Mouse (Mus musculus): Measurements from ENCODE around the gene Phc2. TPM values are rescaled to one million over a fixed set of nuclear protein-coding genes. Genes with fewer than 3 reads are reported as not detected.

Gene Phc2
- polyA plus RNA-seq, 1 experiment from 2014 or later = 89.2 TPM

DNA sequence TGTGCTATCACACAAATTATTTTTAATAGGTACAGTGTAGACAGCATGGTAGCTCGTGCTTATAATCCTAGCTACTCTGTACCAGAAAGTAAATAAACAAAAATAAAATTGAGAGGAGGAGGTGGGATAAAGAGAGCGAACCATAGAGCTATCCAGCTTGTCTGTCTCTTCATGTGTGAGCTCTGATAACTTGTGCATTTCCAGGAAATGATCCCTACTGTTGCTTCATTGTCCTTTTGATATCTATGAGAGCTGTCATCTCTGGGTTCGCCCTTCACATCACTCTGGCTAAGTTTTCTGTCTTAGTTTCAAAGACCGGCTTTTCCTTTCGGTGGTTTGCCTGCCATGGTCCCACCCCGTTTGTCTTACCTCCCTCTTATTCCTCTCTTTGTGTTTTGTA is 14.7 kb downstream of the Phc2 start:
- no peak for TF ChIP-seq CTCF (IDR thresholded peaks at IDR 0.05)
- in situ Hi-C loops (cut with MboI; ENCODE audit: low pct_unique_long_range_greater_than_20kb) = no loop called here

DNA sequence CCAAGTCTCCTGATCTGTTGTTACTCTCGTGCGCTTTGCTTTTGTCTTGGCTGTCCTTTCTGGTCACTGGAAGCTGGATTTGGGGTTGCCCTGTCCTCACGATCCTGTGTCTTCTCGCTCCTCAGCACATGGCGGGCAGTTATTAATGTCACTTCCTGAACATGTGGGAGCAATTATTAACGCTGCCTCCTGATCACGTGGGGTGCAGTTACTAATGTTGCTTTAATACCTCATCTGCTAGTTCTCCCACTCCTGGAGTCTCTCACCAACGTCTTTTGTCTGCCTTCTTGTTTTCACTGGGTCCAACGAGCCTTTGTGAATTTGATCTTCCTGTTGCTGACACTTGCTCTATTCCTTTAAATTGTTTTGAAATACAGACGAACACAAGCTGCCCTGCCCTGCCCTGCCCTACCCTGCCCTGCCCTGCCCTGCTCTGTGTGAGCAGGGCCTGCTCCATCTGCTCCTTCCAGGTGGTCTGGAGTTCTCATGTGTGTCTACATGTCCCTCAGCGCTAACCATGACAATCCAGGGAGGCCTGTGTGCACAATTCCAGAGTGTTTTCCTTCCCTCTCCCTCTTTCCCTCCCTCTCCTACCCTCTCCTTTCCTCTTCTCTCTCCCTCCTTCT is 16.2 kb downstream of the Phc2 start:
- in situ Hi-C loops (cut with MboI; ENCODE audit: low pct_unique_long_range_greater_than_20kb) = no loop called here
- no peak for TF ChIP-seq CTCF (IDR thresholded peaks at IDR 0.05)
- POLR2A ChIA-PET = no interaction called here
- CTCF ChIA-PET = no interaction called here
- DNase-seq (ENCODE audit: low read depth, low spot score) (no peak), ATAC-seq (no peak)
- no peaks in the 10 kb centered on the region for H3K27me3 ChIP-seq

More for the DNA sequence above, 14.7 kb downstream of the Phc2 start:
- ATAC-seq = no peak
- H3K27me3 ChIP-seq = no peaks in the 10 kb centered on the region
- ChIA-PET POLR2A (no interaction called here), CTCF (no interaction called here)
- DNase-seq (ENCODE audit: low read depth, low spot score) = no peak

DNA sequence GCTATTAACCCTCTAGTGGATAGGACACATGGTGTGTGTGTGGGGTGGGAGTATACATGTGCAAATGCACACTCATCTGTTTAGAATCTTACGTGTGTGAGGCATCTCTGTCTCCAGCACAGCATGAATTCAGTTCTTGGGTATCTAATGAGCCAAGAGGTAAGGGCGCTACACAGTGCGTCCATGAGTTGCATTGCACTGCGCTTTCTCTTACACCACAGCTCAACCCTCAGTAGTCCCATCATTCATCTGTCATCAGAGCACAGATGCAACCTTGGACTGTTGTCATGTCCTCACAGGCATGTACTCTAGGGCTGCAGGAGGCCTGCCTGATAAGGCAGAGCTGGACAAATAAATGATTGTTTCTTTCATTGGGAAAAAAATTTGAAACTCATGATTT is 18.0 kb downstream of the Phc2 start:
- TF ChIP-seq CTCF (IDR thresholded peaks at IDR 0.05) = no peak
- in situ Hi-C loops (cut with MboI; ENCODE audit: low pct_unique_long_range_greater_than_20kb) = no loop called here
- ChIA-PET POLR2A (no interaction called here), CTCF (no interaction called here)
- ATAC-seq (no peak), DNase-seq (ENCODE audit: low read depth, low spot score) (no peak)
- peaks cover 6% of the 10 kb centered on the region for H3K27me3 ChIP-seq

DNA sequence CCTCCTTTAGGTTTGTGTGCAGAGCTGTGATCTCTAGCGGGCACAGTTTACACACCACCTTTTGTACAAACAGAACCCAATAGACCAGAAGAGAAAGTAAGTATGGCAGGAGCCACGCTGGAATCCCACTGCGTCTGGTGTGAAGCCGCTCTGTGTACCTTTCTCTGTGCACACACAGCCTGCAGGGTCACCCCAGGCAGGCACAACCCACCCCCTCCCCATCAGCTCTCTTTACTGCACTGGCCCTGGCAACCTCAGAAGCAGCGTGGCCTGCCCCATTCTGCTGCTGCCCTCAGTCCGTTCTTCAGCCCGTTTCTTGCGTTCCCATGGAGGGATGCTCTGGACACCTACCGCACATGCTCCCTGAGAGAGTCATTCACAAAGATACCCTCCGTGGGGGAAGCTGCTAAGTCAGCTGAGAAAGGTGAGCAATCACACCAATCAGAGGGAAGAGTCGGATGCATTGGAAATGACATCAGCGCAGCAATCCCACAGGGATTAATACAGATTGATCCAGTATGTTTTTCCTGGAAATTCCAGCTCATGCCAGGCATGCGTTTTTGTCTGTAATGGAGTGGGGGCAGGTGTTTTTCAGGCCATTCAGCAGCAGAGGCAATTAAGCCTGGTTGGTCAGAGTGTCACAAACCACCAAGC is 24.2 kb downstream of the Phc2 start:
- POLR2A ChIA-PET = no interaction called here
- CTCF ChIA-PET = no interaction called here
- in situ Hi-C loops (cut with MboI; ENCODE audit: low pct_unique_long_range_greater_than_20kb) = no loop called here
- TF ChIP-seq CTCF (IDR thresholded peaks at IDR 0.05) = no peak
- DNase-seq (ENCODE audit: low read depth, low spot score) (no peak), ATAC-seq (no peak)
- peaks cover 6% of the 10 kb centered on the region for H3K27me3 ChIP-seq

DNA sequence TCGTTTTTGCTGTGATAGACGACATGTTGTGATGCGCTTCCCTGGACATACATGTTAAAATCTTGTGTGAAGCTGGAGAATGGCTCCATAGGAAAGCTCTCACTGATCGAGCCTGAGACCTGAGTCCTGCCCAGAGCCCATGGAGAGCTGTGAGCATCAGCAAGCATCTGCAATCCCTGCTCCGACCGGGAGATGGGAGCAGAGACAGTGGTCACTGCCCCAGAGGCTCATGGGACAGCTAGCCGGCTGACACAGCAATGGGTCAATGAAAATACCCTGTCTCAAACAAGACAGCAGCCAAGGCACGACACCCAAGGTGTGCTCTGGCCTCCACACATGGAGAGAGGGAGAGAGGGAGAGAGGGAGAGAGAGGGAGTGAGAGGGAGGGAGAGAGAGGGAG is 26.6 kb downstream of the Phc2 start:
- H3K27me3 ChIP-seq = peaks cover 3% of the 10 kb centered on the region
- no peak for ATAC-seq
- DNase-seq (ENCODE audit: low read depth, low spot score) = no peak
- POLR2A ChIA-PET = no interaction called here
- CTCF ChIA-PET = no interaction called here
- no peak for TF ChIP-seq CTCF (IDR thresholded peaks at IDR 0.05)
- in situ Hi-C loops (cut with MboI; ENCODE audit: low pct_unique_long_range_greater_than_20kb) = no loop called here

DNA sequence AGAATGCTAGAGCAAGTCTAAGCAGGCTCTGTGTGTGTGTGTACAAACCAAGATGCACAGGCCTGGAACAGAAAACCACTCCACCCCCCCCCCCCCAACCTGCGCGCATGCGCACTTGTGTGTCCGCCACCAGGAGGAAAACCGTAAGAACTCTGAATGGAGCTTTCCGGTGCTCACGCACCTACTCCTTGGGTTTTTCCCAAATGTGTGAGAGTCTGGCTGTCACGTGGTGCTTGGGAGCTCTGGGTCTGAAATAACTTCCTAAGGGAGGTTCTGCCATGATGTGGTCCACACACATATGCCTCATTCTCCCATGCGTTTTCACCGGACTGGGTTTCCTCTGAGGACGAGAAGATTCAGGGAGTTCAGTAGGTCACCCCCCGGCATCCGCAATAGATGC is 27.8 kb downstream of the Phc2 start:
- TF ChIP-seq CTCF (IDR thresholded peaks at IDR 0.05) = no peak
- in situ Hi-C loops (cut with MboI; ENCODE audit: low pct_unique_long_range_greater_than_20kb) = no loop called here
- ChIA-PET POLR2A (no interaction called here), CTCF (no interaction called here)
- DNase-seq (ENCODE audit: low read depth, low spot score) (no peak), ATAC-seq (no peak)
- H3K27me3 ChIP-seq = no peaks in the 10 kb centered on the region

DNA sequence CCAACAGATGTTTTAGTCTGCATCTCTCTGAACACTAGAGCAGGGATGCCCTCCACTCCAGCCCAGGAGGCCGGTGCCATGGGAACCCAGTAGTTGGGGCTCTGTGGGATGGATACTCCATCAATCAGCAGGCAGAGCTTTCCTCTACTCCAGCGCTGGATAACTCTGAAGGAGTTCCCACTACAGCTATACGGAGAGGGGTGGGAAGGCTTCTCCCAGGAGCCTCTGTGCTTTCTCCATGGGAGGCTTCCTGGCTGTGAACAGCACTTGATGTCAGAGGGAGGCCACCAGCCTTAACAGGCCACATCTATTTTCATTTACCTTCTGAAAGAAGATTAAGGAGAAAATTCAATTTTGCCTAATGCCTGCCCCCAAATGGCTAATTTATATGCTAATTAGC is 29.2 kb downstream of the Phc2 start:
- no peak for TF ChIP-seq CTCF (IDR thresholded peaks at IDR 0.05)
- POLR2A ChIA-PET = no interaction called here
- no peak for DNase-seq (ENCODE audit: low read depth, low spot score)
- ATAC-seq = no peak
- in situ Hi-C loops (cut with MboI; ENCODE audit: low pct_unique_long_range_greater_than_20kb) = no loop called here
- H3K27me3 ChIP-seq = no peaks in the 10 kb centered on the region
- CTCF ChIA-PET = no interaction called here

DNA sequence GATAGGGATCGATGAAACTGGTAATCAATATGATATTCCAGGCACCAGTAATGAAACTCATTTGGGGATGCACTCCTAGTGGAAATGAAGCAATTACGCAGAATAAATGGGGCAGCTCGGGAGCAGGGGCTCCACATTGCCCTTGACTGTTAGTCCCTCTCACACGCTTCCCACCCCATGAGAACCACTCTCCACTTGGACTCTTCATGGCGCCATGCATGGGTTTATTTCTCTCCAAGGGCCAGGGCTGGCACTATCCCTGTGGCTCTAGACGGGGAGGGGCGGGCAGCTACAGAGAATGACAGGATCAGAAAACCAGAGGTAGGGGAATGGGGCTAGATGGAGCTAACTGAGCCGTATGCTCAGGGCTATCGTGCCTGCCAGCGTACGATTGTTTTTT is 29.6 kb downstream of the Phc2 start:
- ATAC-seq (no peak), DNase-seq (ENCODE audit: low read depth, low spot score) (no peak)
- CTCF ChIA-PET = no interaction called here
- no peaks in the 10 kb centered on the region for H3K27me3 ChIP-seq
- in situ Hi-C loops (cut with MboI; ENCODE audit: low pct_unique_long_range_greater_than_20kb) = no loop called here
- POLR2A ChIA-PET = no interaction called here
- no peak for TF ChIP-seq CTCF (IDR thresholded peaks at IDR 0.05)

DNA sequence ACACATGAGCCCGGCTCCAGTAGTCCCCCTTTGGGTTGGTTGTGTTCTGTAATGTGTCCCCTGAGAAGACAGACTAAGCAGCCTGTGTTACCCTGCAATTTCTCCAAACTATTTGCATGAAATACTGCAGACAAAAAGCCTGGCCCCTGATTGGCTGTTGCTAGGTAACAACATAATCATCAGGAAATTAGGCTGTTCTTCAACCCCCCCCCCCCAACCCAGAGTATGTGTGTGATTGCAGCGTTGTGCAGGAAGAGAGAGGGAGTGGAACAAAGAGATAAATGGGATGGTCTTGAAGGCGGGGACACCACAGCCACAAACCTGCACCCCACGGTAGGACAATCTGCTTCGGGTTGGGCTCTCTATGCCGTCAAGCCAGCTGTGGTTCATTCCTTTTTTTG is 34.0 kb downstream of the Phc2 start:
- ChIA-PET POLR2A (no interaction called here), CTCF (no interaction called here)
- no peak for TF ChIP-seq CTCF (IDR thresholded peaks at IDR 0.05)
- no peaks in the 10 kb centered on the region for H3K27me3 ChIP-seq
- ATAC-seq (no peak), DNase-seq (ENCODE audit: low read depth, low spot score) (no peak)
- in situ Hi-C loops (cut with MboI; ENCODE audit: low pct_unique_long_range_greater_than_20kb) = no loop called here

DNA sequence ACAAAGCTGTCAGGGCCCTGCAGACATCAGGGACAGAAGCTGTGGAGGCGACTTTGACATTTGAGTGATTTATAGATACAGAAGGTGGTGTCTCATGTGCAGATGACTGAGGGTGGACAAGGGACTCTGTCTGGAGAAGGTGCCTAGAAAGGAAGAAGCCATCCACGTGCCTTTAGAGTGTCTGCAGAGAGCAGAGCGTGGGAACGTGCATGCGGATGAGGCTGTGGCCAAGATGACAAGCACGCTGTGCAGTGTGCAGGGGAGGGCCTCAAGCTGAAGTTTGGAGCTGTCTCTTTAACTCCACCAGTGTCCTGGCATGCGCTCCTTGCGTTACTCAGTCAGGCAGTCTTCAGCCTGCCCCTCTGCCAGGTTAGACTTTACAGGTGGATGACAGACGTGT is 34.5 kb downstream of the Phc2 start:
- TF ChIP-seq CTCF (IDR thresholded peaks at IDR 0.05) = no peak
- CTCF ChIA-PET = no interaction called here

DNA sequence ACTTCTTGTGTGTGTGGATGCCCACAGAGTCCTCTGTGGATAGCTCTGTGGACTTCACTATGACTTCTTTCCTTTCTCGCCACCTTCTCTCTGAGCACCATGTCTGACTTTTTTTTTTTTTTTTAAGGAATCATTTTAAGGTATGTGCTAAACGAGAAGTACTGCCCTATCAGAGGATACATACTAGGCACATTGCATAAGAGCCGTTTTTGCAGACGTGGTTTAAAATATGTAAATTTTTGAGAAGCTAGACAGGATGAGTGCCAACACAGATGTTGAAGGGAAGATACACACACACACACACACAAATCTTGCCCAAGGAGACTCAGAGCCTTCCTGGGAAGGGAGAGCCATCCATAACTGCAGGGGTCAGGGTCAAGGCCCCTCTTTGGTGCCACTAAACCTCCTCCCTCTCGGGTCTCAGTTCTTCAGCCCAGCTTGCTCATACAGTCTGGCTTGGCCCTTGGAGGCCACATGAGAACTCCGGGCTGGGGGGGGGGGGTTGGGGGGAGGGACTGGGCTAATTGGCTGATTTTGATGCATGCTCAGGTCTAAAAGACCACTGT is 35.3 kb downstream of the Phc2 start:
- in situ Hi-C loops (cut with MboI; ENCODE audit: low pct_unique_long_range_greater_than_20kb) = loop anchor here (10.0 kb wide), 1 partner anchor 65 kb away; no protein-coding TSS in a partner anchor
- TF ChIP-seq CTCF (IDR thresholded peaks at IDR 0.05) = no peak
- DNase-seq (ENCODE audit: low read depth, low spot score) = no peak
- POLR2A ChIA-PET = no interaction called here
- no peak for ATAC-seq
- CTCF ChIA-PET = interaction anchor here (1.7 kb wide), 1 partner anchor 14 kb away, joined by 4 read pairs; no protein-coding TSS in a partner anchor
- no peaks in the 10 kb centered on the region for H3K27me3 ChIP-seq

More for the DNA sequence above, 34.5 kb downstream of the Phc2 start:
- in situ Hi-C loops (cut with MboI; ENCODE audit: low pct_unique_long_range_greater_than_20kb) = no loop called here
- DNase-seq (ENCODE audit: low read depth, low spot score) (no peak), ATAC-seq (no peak)
- POLR2A ChIA-PET = no interaction called here
- H3K27me3 ChIP-seq = no peaks in the 10 kb centered on the region
